ENCODE assay signal across 9 mouse cellular contexts in genomic region chr13:41689598-41690045, GRCm38 (mm10).
DNase-seq lines count a peak whose midpoint lies in the region; ATAC-seq and TF ChIP-seq lines count a peak whose summit lies in the region.
"Had no signal": no experiment of that assay in that cellular context is flagged by ENCODE, and none has a peak within 500 bp of the region (broad histone marks: within the 10 kb centered on the region; RNA-seq: fewer than 3 reads in every experiment).

No protein-coding gene starts in this region.

- DNase-seq in liver = peak; percentile 18
- no peak for DNase-seq in liver, postnatal 0 days
- peak; percentile 82 for DNase-seq in kidney, adult 18-20 months
- peak; percentile 89 for DNase-seq in kidney, postnatal 14 days
- DNase-seq in ovary, postnatal 36 days (ENCODE audit: low spot score) = peak; percentile 32
- no peak for DNase-seq in hindbrain, embryonic 10.5 days (ENCODE audit: low spot score)
- no peak for DNase-seq in embryo, embryonic 11 days
- DNase-seq: retina, postnatal 1 day had no signal

- ATAC-seq in liver, postnatal 0 days = no peak

- H3K4me3 ChIP-seq in liver, postnatal 0 days (ENCODE audit: low read depth, low read length) = no peak overlapping the region
- H3K4me3 ChIP-seq in hindbrain, embryonic 10.5 days = no peak overlapping the region
- H3K4me3 ChIP-seq: limb, embryonic 12.5 days had no signal

- no peak overlapping the region for H3K9ac ChIP-seq in liver, postnatal 0 days (replicated peaks)
- H3K9ac ChIP-seq: limb, embryonic 12.5 days had no signal

- H3K4me2 ChIP-seq in liver, postnatal 0 days (ENCODE audit: low read depth, low read length) = no peak overlapping the region
- H3K4me2 ChIP-seq: limb, embryonic 12.5 days had no signal

- H3K9me3 ChIP-seq in liver, postnatal 0 days (ENCODE audit: low read length) = no peaks in the 10 kb centered on the region
- no peaks in the 10 kb centered on the region; the same call in 1 of the 2 replicates for H3K9me3 ChIP-seq in hindbrain, embryonic 10.5 days
- H3K9me3 ChIP-seq: limb, embryonic 12.5 days had no signal

- H3K36me3 ChIP-seq in liver, postnatal 0 days (replicated peaks; ENCODE audit: insufficient read depth, low read length) = no peaks in the 10 kb centered on the region
- H3K36me3 ChIP-seq in hindbrain, embryonic 10.5 days = no peaks in the 10 kb centered on the region
- H3K36me3 ChIP-seq: limb, embryonic 12.5 days had no signal

- no peak for TF ChIP-seq EP300 in liver, postnatal 0 days (IDR thresholded peaks at IDR 0.05; ENCODE audit: low read depth)

- TF ChIP-seq CTCF in liver, postnatal 0 days (IDR thresholded peaks at IDR 0.05; ENCODE audit: low read depth) = no peak

- H3K27ac ChIP-seq in liver, postnatal 0 days (ENCODE audit: low read depth) = no peak overlapping the region
- H3K27ac ChIP-seq in hindbrain, embryonic 10.5 days = no peak overlapping the region
- H3K27ac ChIP-seq: limb, embryonic 12.5 days had no signal

- 78% methylated on average over 5 of the region's 5 CpGs for WGBS in liver, postnatal 0 days (ENCODE audit: insufficient replicate concordance)
- WGBS in hindbrain, embryonic 10.5 days = 85% methylated on average over 5 of the region's 5 CpGs

- no peaks in the 10 kb centered on the region for H3K27me3 ChIP-seq in liver, postnatal 0 days (ENCODE audit: insufficient read depth, low read length)
- no peaks in the 10 kb centered on the region for H3K27me3 ChIP-seq in hindbrain, embryonic 10.5 days (ENCODE audit: insufficient read depth, poor library complexity, severe bottlenecking)
- H3K27me3 ChIP-seq: limb, embryonic 12.5 days had no signal

- no peaks in the 10 kb centered on the region for H3K4me1 ChIP-seq in liver, postnatal 0 days (ENCODE audit: insufficient read depth)
- H3K4me1 ChIP-seq in hindbrain, embryonic 10.5 days (replicated peaks) = peaks cover 6% of the 10 kb centered on the region; the same call in 1 of the 2 replicates

Comparison
In these comparisons a context has a peak if more than half of its experiments do, and no peak if none do; other contexts are left out.
1. DNase-seq: peak in liver (single experiment), kidney, adult 18-20 months (single experiment), kidney, postnatal 14 days (single experiment) and ovary, postnatal 36 days (single experiment); none in liver, postnatal 0 days (single experiment), hindbrain, embryonic 10.5 days (single experiment) and embryo, embryonic 11 days (single experiment).